Comparison of ENCODE assay signal across 8 mouse cellular contexts in the genomic region with DNA sequence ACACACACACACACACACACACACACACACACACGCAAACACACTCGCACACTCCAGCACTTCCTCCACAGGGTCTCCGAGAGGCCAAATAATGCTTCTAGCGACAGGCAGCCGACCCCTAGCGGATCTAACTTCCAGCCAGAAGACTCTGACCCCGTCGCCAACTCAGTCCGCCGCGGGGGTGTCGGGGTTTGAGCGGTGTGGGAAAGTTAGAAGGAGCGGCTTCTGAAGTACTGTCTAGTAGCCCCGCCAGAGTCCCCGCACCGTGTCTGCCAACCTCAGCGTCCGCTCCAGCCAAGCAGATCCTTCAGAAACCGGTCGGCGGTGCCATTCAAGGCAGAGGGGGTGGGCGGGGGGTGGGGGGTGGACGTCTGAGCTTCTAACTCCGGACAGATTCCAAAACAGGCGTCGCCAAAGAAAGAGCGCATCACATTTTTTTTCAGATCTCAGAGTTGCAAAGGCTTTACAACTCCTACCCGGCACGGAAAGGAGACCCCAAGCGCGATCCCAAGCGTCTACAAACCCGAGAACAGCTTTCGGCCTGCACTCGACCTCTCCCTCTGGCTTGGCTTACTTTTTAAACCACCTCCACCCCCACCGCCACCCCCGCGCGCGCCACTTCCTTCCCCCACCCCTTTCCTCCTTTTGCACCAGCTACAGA. TPM values are rescaled to one million over a fixed set of nuclear protein-coding genes. Genes with fewer than 3 reads are reported as not detected.
DNase-seq lines count a peak whose midpoint lies in the region; ATAC-seq and TF ChIP-seq lines count a peak whose summit lies in the region.

No protein-coding gene starts in this region.

- no peak for TF ChIP-seq EP300 in heart, adult 2 months (IDR thresholded peaks at IDR 0.05; ENCODE audit: insufficient read depth, low read depth, low read length)

- H3K9me3 ChIP-seq in lung, embryonic 14.5 days (ENCODE audit: low read depth, low read length): no peaks in the 10 kb centered on the region

- no peaks in the 10 kb centered on the region for H3K36me3 ChIP-seq in heart, adult 2 months (ENCODE audit: control insufficient read depth, insufficient read depth, low read length)
- peaks cover 3% of the 10 kb centered on the region; the same call in 1 of the 2 replicates for H3K36me3 ChIP-seq in kidney, adult 2 months (ENCODE audit: control insufficient read depth, insufficient read depth, low read length)
- peaks cover 21% of the 10 kb centered on the region for H3K36me3 ChIP-seq in lung, embryonic 14.5 days (ENCODE audit: insufficient read depth)
- peaks cover 3% of the 10 kb centered on the region; the same call in 1 of the 2 replicates for H3K36me3 ChIP-seq in small intestine, adult 2 months (ENCODE audit: control insufficient read depth, insufficient read depth, low read length)

- H3K4me3 ChIP-seq in brown adipose tissue, adult 24 weeks (ENCODE audit: insufficient read depth, low read depth, low read length): peak overlapping the region; percentile 63
- peak overlapping the region; percentile 49 for H3K4me3 ChIP-seq in heart, adult 2 months
- H3K4me3 ChIP-seq in kidney, adult 2 months (ENCODE audit: insufficient read depth, low read depth, low read length): peak overlapping the region; percentile 77
- peak overlapping the region; percentile 61 for H3K4me3 ChIP-seq in lung, embryonic 14.5 days (ENCODE audit: low read depth, low read length)
- H3K4me3 ChIP-seq in small intestine, adult 2 months (ENCODE audit: low read depth, low read length): peak overlapping the region; percentile 67

- peaks cover 2% of the 10 kb centered on the region; the same call in 1 of the 2 replicates for H3K4me1 ChIP-seq in brown adipose tissue, adult 24 weeks (ENCODE audit: control insufficient read depth, insufficient read depth, insufficient read length, low read length)
- H3K4me1 ChIP-seq in heart, adult 2 months (ENCODE audit: control insufficient read depth, insufficient read depth, low read length): no peaks in the 10 kb centered on the region
- H3K4me1 ChIP-seq in kidney, adult 2 months (ENCODE audit: control insufficient read depth, insufficient read depth, low read length): peaks cover 3% of the 10 kb centered on the region
- no peaks in the 10 kb centered on the region; the same call in 1 of the 2 replicates for H3K4me1 ChIP-seq in lung, embryonic 14.5 days (ENCODE audit: insufficient read depth)
- H3K4me1 ChIP-seq in small intestine, adult 2 months (ENCODE audit: control insufficient read depth, insufficient read depth, insufficient read length, low read length): no peaks in the 10 kb centered on the region; the same call in 1 of the 2 replicates

- no peak for TF ChIP-seq CTCF in heart, adult 2 months (IDR thresholded peaks at IDR 0.05)
- TF ChIP-seq CTCF in kidney, adult 2 months (conservative IDR thresholded peaks at IDR 0.05; ENCODE audit: insufficient read depth, insufficient read length, low read depth, low read length): no peak
- peak; percentile 43; the same call in 1 of the 2 replicates for TF ChIP-seq CTCF in lung, embryonic 14.5 days (IDR thresholded peaks at IDR 0.05; ENCODE audit: low read depth)
- no peak for TF ChIP-seq CTCF in small intestine, adult 2 months (IDR thresholded peaks at IDR 0.05; ENCODE audit: extremely low read depth, insufficient read length, insufficient replicate concordance, low read depth, low read length)

- peaks cover 6% of the 10 kb centered on the region for H3K27me3 ChIP-seq in heart, adult 2 months (ENCODE audit: control insufficient read depth, insufficient read depth, low read length)
- H3K27me3 ChIP-seq in kidney, adult 2 months (replicated peaks; ENCODE audit: control insufficient read depth, insufficient read depth, low read length): no peaks in the 10 kb centered on the region
- peaks cover 4% of the 10 kb centered on the region for H3K27me3 ChIP-seq in lung, embryonic 14.5 days (ENCODE audit: insufficient read depth, low read length)
- H3K27me3 ChIP-seq in small intestine, adult 2 months (ENCODE audit: control insufficient read depth, insufficient read depth, low read length): peaks cover 45% of the 10 kb centered on the region

- no peaks in the 10 kb centered on the region for H3K79me2 ChIP-seq in heart, adult 2 months (replicated peaks; ENCODE audit: control insufficient read depth, insufficient read depth, low read length)

- no peak overlapping the region for H3K27ac ChIP-seq in brown adipose tissue, adult 24 weeks (replicated peaks; ENCODE audit: low read depth, low read length)
- H3K27ac ChIP-seq in heart, adult 2 months: peak overlapping the region; percentile 64
- peak overlapping the region; percentile 92 for H3K27ac ChIP-seq in kidney, adult 2 months (ENCODE audit: insufficient read depth, low read depth, low read length)
- peak overlapping the region; percentile 96 for H3K27ac ChIP-seq in lung, embryonic 14.5 days (ENCODE audit: low read depth)
- H3K27ac ChIP-seq in small intestine, adult 2 months (ENCODE audit: insufficient read depth, low read depth, low read length): peak overlapping the region; percentile 55

- peak; percentile 85 for DNase-seq in Muller cell, postnatal 12 days (ENCODE audit: inconsistent ontology term)
- peak; percentile 54 to 70 for DNase-seq in heart, adult 2 months
- DNase-seq in kidney, adult 2 months: peak; percentile 70
- peak; percentile 85 for DNase-seq in lung, embryonic 14.5 days
- DNase-seq in left cerebral cortex, adult 11 months (ENCODE audit: low spot score): no peak
- DNase-seq in cerebellum, adult 9-11 months: no peak

- peak; percentile 35 for ATAC-seq in lung, embryonic 14.5 days (ENCODE audit: insufficient read depth)

- peak overlapping the region; percentile 75 for H3K9ac ChIP-seq in heart, adult 2 months (ENCODE audit: low read depth, low read length)
- peak overlapping the region; percentile 77 for H3K9ac ChIP-seq in lung, embryonic 14.5 days

- intact Hi-C loops in heart, adult 2 months (cut with DNase I): loop anchor here (2.0 to 10.0 kb wide), 4 partner anchors 71 to 334 kb away; no protein-coding TSS in a partner anchor

- peak; percentile 44; the same call in 1 of the 2 replicates for TF ChIP-seq POLR2A in heart, adult 2 months (IDR thresholded peaks at IDR 0.05; ENCODE audit: insufficient read depth, low read depth, low read length)
- peak; percentile 19 for TF ChIP-seq POLR2A in kidney, adult 2 months (IDR thresholded peaks at IDR 0.05; ENCODE audit: low read depth, low read length)
- TF ChIP-seq POLR2A in small intestine, adult 2 months (IDR thresholded peaks at IDR 0.05; ENCODE audit: low read depth, low read length): no peak

- peak overlapping the region; percentile 62 for H3K4me2 ChIP-seq in lung, embryonic 14.5 days

- WGBS in heart, adult 2 months: 1% methylated on average over 41 of the region's 41 CpGs
- WGBS in kidney, adult 2 months: under 1% methylated on average over 41 of the region's 41 CpGs
- under 1% methylated on average over 41 of the region's 41 CpGs for WGBS in lung, embryonic 14.5 days
- 2% methylated on average over 41 of the region's 41 CpGs for WGBS in small intestine, adult 2 months

RNA-seq across cellular contexts. Expression of gene Bmp4, which starts 2.5 kb away (rescaled TPM):
- polyA plus RNA-seq in brown adipose tissue, adult 24 weeks (2012; ENCODE audit: insufficient read depth, insufficient read length, missing spikeins): 1.6 TPM in 1 of 2 replicates, not detected in the other
- 10 to 100 TPM in 1 of 2 experiments, 1 to 10 TPM in 1; 7.6 to 14.4 TPM for total RNA-seq in heart, adult 2 months (2021)
- 35.6 and 36.5 TPM in 2 replicates for polyA plus RNA-seq in heart, adult 2 months (2012; rRNA removed)
- 134 and 149 TPM in 2 replicates for polyA plus RNA-seq in kidney, adult 2 months (2012; rRNA removed)
- polyA plus RNA-seq in lung, embryonic 14.5 days (2014; fragmentation: Nextera tagmentation; extraction: Ambion mirVana): 57.3 and 62.0 TPM in 2 replicates
- polyA plus RNA-seq in small intestine, adult 2 months (2012; rRNA removed): 19.4 and 37.1 TPM in 2 replicates

RNA-seq across cellular contexts. Expression of gene Gm15217, which starts 8.7 kb away (rescaled TPM):
- not detected in 2 replicates for polyA plus RNA-seq in brown adipose tissue, adult 24 weeks (2012; ENCODE audit: insufficient read depth, insufficient read length, missing spikeins)
- not detected for total RNA-seq in heart, adult 2 months (2021)
- not detected in 2 replicates for polyA plus RNA-seq in heart, adult 2 months (2012; rRNA removed)
- 34.5 and 40.3 TPM in 2 replicates for polyA plus RNA-seq in kidney, adult 2 months (2012; rRNA removed)
- polyA plus RNA-seq in lung, embryonic 14.5 days (2014; fragmentation: Nextera tagmentation; extraction: Ambion mirVana): 0.53 and 0.61 TPM in 2 replicates
- polyA plus RNA-seq in small intestine, adult 2 months (2012; rRNA removed): not detected in 2 replicates

Comparison
In these comparisons a context has a peak if more than half of its experiments do, and no peak if none do; other contexts are left out.
1. DNase-seq: peak in Muller cell, postnatal 12 days (single experiment), heart, adult 2 months (2 of 2), kidney, adult 2 months (single experiment) and lung, embryonic 14.5 days (single experiment); none in left cerebral cortex, adult 11 months (single experiment) and cerebellum, adult 9-11 months (single experiment).
2. RNA of gene Gm15217, which starts 8.7 kb away (polyA plus RNA-seq): 34.5 to 40.3 TPM in kidney, adult 2 months; 0.53 to 0.61 TPM in lung, embryonic 14.5 days, not detected in brown adipose tissue, adult 24 weeks, not detected in heart, adult 2 months and not detected in small intestine, adult 2 months; every median in the first group is over 10 times any median in the second.
3. Peak in every context shown above with its lines, with median percentiles within 50 percentile points of each other: H3K4me3 ChIP-seq.